Mouse (Mus musculus) lung, embryonic 16.5 days (tissue): ENCODE measurements around the gene Csrnp3. TPM values are rescaled to one million over a fixed set of nuclear protein-coding genes. Genes with fewer than 3 reads are reported as not detected.

ENCODE experiments used
- ATAC-seq: fragments of 200-750 bp; cut with Nextera tagmentation; 2 replicates; pipeline ENCODE4 v1.8.0; 2017; ENCODE audit warnings: low read depth, mild to moderate bottlenecking, moderate library complexity
- H3K27ac ChIP-seq: fragments of 300-500 bp; sonication (generic); 2 replicates; pipeline ENCODE4 v1.5.1; 2014; ENCODE audit warnings: mild to moderate bottlenecking, control low read depth, low read length
- H3K27me3 ChIP-seq: fragments of 300-500 bp; sonication (generic); 2 replicates; pipeline ENCODE4 v1.6.1; 2014; ENCODE audit warnings: low read depth, low read length, mixed read lengths; ENCODE audit not compliant: control insufficient read depth, insufficient read depth
- H3K36me3 ChIP-seq: fragments of 300-500 bp; sonication (generic); 2 replicates; pipeline ENCODE4 v1.6.1; 2014; ENCODE audit warnings: low read length; ENCODE audit not compliant: control insufficient read depth, insufficient read depth
- H3K4me1 ChIP-seq: fragments of 300-500 bp; sonication (generic); replicated peaks from 2 replicates; pipeline ENCODE4 v1.6.1; 2014; ENCODE audit warnings: low read length, mixed read lengths; ENCODE audit not compliant: control insufficient read depth, insufficient read depth
- H3K4me2 ChIP-seq: fragments of 300-500 bp; sonication (generic); 2 replicates; pipeline ENCODE4 v1.6.1; 2014; ENCODE audit warnings: low read depth, low read length, control low read depth
- H3K4me3 ChIP-seq: fragments of 300-500 bp; sonication (generic); 2 replicates; pipeline ENCODE4 v1.5.1; 2014; ENCODE audit warnings: mild to moderate bottlenecking, low read length, control low read depth
- H3K9ac ChIP-seq: fragments of 300-500 bp; sonication (generic); 2 replicates; pipeline ENCODE4 v1.6.1; 2014; ENCODE audit warnings: low read length, control low read depth
- H3K9me3 ChIP-seq: fragments of 300-500 bp; sonication (generic); 2 replicates; pipeline ENCODE4 v1.6.1; 2016; ENCODE audit warnings: low read length; ENCODE audit not compliant: control insufficient read depth
- WGBS: fragments of 180-500 bp; shearing (Covaris S2); extraction: QIAGEN DNeasy Blood & Tissue Kit; methylation state at CpG from one replicate; pipeline ENCODE4 v1.1.7; 2014; 5-methylcytosine and 5-hydroxymethylcytosine counted together
- polyA plus RNA-seq: library from polyadenylated mRNA; unstranded; fragments of >200 nt; fragmentation: Nextera tagmentation; extraction: Ambion mirVana; gene quantifications from 2 replicates; pipeline ENCODE4 v1.2.1, GENCODE M21; 2015

The Csrnp3 gene
- polyA plus RNA-seq, 1 experiment from 2014 or later: 0.58 TPM

DNA sequence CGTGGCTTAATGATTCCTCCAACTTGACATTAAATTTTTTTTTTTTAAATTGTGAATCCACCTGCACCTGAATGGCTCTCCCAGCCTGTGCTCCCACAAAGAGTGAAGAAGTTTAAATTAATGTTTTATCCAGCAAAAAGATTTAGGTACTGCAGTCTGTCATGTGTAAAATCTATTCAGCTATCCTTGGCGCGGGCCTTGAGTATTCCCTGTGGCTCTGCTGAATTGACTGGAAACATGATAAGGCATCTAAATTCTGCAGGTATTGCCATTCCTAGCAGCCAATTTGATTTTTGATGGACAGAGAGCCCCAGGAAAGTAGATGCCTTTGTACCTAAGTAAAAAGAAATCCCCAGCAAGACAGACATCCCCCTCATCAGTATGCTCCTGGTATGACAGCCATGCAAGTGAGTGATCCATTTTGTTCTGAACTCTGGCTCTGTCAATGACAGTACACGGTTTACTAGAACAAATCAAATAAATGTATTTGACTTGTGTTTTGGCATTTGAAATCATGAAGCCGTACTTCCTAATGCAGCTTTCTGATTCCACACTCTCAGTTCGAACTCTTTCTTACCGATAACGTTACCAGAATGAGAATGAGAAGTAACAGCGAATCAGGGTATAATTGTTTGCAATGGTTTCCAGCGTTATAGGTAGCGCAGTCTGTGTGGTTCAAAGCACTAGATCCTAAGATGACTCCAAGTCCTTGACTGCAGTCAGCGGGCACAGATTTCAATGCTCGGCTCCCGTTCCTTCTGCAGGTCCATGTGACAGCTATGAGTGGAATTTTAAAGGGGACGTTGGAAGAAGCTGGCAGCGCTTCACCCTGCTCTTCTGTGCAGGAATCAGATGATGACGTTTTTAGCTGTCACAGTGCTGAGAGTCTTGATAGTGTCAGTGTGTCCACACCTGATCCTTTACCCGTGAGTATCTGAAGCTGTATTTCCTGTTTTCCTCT, 14.5 kb downstream of the Csrnp3 start:
- Histone ChIP-seq H3K36me3 (no peaks in the 10 kb centered on the region), H3K4me1 (no peaks in the 10 kb centered on the region), H3K4me3 (no peak overlapping the region), H3K4me2 (no peak overlapping the region), H3K9me3 (no peaks in the 10 kb centered on the region), H3K27me3 (no peaks in the 10 kb centered on the region), H3K9ac (no peak overlapping the region), H3K27ac (no peak overlapping the region)
- 73% methylated on average over 18 of the region's 18 CpGs for whole genome bisulfite sequencing
- ATAC-seq: no peak

DNA sequence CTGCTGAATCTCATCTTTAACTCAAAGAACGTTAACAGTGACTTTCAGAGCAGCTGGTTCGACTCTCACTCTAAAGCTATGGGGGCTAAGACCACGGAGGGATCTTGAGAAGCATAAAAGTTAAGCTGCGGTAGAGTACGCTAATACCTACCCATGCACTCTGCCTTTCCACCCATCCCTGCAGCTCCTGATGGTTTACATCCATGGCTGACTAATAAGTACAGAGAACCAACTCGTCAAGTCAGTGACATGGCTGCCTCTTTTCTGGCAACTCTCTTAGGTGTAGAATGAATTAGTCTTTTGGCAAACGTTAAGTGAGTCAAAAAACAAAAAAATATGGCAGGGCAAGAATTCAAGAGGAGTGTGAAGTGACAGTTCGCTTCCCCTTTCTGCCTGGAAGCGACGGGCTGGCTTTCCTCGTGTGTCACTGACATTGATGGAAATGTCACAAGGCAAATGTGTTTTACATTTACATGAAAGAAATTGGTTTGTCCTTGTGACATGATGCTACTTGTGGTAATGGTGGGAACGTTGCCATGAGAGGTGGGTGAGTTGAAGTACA, 19.3 kb downstream of the Csrnp3 start:
- Histone ChIP-seq H3K9me3 (no peaks in the 10 kb centered on the region), H3K27me3 (no peaks in the 10 kb centered on the region), H3K4me2 (no peak overlapping the region), H3K36me3 (no peaks in the 10 kb centered on the region), H3K4me3 (no peak overlapping the region), H3K9ac (no peak overlapping the region), H3K27ac (no peak overlapping the region), H3K4me1 (no peaks in the 10 kb centered on the region)
- no peak for ATAC-seq
- 63% methylated on average over 12 of the region's 12 CpGs for WGBS

DNA sequence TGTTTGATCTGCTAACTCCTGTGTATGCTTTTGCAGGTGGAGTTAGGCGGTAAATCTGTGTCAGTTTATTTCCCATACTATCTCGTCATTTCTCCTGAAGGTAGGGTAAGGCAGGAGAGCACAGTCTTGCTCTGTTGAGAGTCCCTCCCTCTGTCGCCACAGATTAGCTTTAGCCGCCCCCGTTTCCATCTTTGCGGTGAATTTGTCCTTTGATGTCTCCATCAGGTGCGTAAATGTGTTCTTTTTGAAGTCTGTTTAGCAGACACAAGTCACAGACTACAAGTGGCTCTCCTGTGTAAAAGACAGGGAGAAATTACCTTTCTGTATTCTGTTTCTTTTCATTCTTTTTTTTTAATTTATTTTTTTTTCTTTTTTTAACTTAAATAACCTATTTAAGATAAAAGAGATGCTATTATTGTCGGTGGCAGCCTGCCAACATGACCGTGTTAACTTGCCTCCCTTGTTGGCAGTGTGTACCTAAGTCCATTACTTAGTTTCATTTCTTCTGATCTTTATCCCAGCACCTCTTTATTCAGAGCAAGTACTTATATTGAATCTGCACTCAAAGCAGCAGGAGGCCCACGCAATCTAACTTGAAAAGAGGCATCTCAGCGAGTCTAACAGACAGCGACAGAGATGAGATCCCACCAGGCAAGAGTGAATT, 25.5 kb downstream of the Csrnp3 start:
- Histone ChIP-seq H3K27ac (no peak overlapping the region), H3K4me1 (no peaks in the 10 kb centered on the region), H3K4me2 (no peak overlapping the region), H3K9me3 (no peaks in the 10 kb centered on the region), H3K27me3 (no peaks in the 10 kb centered on the region), H3K9ac (no peak overlapping the region), H3K36me3 (no peaks in the 10 kb centered on the region), H3K4me3 (no peak overlapping the region)
- ATAC-seq: no peak
- WGBS: 43% methylated on average over 12 of the region's 12 CpGs

DNA sequence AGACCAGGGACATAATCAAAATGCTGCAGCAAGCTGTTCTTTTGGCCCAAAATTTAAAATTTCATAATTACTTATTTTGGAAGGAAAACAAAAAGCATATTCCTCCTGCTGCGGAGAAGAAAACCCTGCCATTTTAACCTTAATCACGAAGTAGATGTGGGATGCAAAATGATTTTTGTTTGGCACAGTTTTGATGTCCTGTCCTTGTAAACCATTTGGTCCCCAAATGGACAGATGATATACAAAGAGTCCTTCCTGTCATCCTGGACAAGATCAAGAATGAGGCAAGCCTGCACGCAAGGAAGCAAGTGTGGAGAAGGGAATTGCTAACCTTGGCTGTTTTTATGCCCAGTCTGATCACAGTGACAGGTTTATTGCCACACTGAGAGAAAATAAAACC, 46.0 kb downstream of the Csrnp3 start:
- Histone ChIP-seq H3K27ac (no peak overlapping the region), H3K9me3 (no peaks in the 10 kb centered on the region), H3K9ac (no peak overlapping the region), H3K36me3 (no peaks in the 10 kb centered on the region), H3K4me1 (no peaks in the 10 kb centered on the region), H3K27me3 (no peaks in the 10 kb centered on the region), H3K4me2 (no peak overlapping the region), H3K4me3 (no peak overlapping the region)
- ATAC-seq: no peak
- 81% methylated on average over 3 of the region's 3 CpGs for WGBS

DNA sequence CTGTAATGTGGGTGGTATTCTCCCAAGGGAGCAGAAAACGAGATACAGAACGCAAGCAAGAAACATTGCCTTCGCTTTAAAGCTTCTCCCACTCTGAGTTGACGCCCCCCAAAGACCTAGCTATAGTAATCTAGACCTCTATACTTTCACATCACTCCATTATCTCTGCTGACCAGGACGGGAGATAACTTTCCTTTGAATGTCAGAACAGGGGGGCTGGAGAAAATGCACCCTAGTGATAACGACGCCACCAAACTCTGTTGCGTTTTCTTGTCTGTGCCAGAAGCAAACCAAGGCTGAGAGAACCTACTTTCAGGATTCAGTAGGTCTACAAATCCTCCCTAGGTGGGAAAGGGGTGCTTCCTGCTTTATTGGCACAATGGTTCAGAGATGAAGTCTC, 47.7 kb downstream of the Csrnp3 start:
- H3K27me3 ChIP-seq: no peaks in the 10 kb centered on the region
- no peaks in the 10 kb centered on the region for H3K36me3 ChIP-seq
- H3K4me2 ChIP-seq: no peak overlapping the region
- H3K9me3 ChIP-seq: no peaks in the 10 kb centered on the region
- H3K4me1 ChIP-seq: no peaks in the 10 kb centered on the region
- H3K9ac ChIP-seq: no peak overlapping the region
- 63% methylated on average over 8 of the region's 8 CpGs for WGBS
- no peak overlapping the region for H3K27ac ChIP-seq
- no peak for ATAC-seq
- H3K4me3 ChIP-seq: no peak overlapping the region

DNA sequence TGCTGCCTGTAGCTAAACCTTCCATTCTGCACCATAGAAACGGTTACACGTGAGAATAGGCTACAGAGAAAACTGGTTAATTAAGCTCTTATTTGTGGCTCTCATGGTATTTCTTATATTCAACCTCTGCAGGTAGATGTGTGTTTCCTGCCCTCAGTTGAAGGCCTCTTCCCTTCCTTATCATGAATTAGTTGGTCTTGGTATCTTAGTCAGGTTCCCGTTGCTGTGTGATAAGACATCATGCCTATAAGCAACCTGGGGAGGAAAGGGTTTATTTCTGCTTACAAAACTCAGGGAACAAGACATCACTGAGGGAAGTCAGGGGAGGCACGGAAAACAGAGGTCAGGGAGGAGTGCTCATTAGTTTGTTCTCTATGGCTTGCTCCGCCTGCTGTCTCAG, 48.7 kb downstream of the Csrnp3 start:
- no peak overlapping the region for H3K27ac ChIP-seq
- WGBS: 66% methylated on average over 5 of the region's 5 CpGs
- H3K36me3 ChIP-seq: no peaks in the 10 kb centered on the region
- H3K4me2 ChIP-seq: no peak overlapping the region
- no peaks in the 10 kb centered on the region for H3K9me3 ChIP-seq
- H3K9ac ChIP-seq: no peak overlapping the region
- no peak overlapping the region for H3K4me3 ChIP-seq
- H3K27me3 ChIP-seq: no peaks in the 10 kb centered on the region
- no peak for ATAC-seq
- no peaks in the 10 kb centered on the region for H3K4me1 ChIP-seq

DNA sequence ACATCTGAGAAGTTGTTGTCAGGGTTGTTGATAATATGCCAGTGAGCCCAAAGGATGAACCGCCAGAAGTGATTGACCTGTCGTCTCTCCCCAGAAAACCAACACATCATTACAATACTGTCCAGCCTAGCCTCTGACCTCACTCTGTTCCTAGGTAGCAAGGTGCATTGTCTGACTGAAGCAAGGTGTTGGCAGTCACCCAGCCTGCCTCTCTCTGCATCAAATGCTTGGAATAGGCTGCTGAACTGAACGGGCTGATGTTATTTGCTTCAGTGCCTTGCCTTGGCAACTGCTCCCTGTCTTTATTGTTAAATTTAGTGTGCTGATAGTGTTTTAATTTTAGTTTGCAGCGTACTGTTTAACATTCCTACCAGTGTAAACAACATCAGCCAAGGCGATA, 51.0 kb downstream of the Csrnp3 start:
- Histone ChIP-seq H3K4me2 (peak overlapping the region; percentile 22; the same call in 1 of the 2 replicates), H3K27me3 (no peaks in the 10 kb centered on the region), H3K4me1 (no peaks in the 10 kb centered on the region), H3K9me3 (no peaks in the 10 kb centered on the region), H3K27ac (no peak overlapping the region), H3K36me3 (no peaks in the 10 kb centered on the region), H3K9ac (no peak overlapping the region), H3K4me3 (no peak overlapping the region)
- WGBS: 8% methylated on average over 5 of the region's 5 CpGs
- no peak for ATAC-seq

DNA sequence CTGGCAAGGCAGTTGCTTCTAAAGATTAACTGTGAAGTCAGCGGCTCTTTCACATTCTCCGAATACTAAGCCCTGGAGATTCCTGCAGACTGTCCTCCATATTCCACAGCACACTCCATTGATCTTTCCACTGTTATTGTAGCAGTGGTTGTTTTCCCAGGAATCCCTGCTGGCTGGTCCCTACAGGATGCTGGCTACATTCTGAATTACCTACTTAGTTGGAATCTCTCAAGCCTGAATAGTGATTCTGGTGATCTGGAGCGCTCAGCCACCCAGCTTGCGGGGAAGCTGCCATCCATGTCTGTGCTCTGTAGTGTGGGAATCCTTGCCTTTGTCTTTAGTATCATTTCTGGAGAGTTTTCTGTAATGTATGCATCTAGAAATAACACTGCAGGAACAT, 51.5 kb downstream of the Csrnp3 start:
- Histone ChIP-seq H3K9me3 (no peaks in the 10 kb centered on the region), H3K27me3 (no peaks in the 10 kb centered on the region), H3K4me1 (no peaks in the 10 kb centered on the region), H3K36me3 (no peaks in the 10 kb centered on the region), H3K27ac (no peak overlapping the region), H3K4me2 (peak overlapping the region; percentile 22; the same call in 1 of the 2 replicates), H3K4me3 (no peak overlapping the region), H3K9ac (no peak overlapping the region)
- no peak for ATAC-seq
- 48% methylated on average over 4 of the region's 4 CpGs for WGBS

DNA sequence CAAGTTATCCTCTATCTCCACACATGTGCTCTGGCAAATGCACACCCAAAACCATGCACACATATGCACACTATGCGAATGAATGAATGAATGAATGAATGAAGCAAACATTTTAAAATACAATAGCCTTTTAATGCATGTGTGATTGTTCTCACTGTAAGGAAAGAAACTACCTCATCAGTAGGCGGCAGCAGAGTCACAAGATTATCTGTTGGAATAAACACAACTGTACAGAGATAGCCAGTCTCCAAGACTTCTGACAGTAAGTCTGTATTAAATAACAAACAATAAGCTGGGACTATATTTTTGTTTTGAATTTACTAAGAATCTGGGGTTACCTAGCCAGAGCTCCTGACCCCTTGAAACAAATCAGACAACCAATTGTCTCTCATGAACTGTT, 53.9 kb downstream of the Csrnp3 start:
- Histone ChIP-seq H3K4me1 (no peaks in the 10 kb centered on the region), H3K9ac (no peak overlapping the region), H3K27ac (no peak overlapping the region), H3K27me3 (no peaks in the 10 kb centered on the region), H3K4me2 (no peak overlapping the region), H3K9me3 (no peaks in the 10 kb centered on the region), H3K36me3 (no peaks in the 10 kb centered on the region), H3K4me3 (no peak overlapping the region)
- no peak for ATAC-seq
- 81% methylated on average over 2 of the region's 2 CpGs for WGBS
